Mouse (Mus musculus): ENCODE data around the gene Tmem45a2. TPM values are rescaled to one million over a fixed set of nuclear protein-coding genes. Genes with fewer than 3 reads are reported as not detected.
"Not testable (repeated sequence)": the region's sequence is repeated elsewhere in the genome, so short reads cannot be mapped to it uniquely, and the experiment has no call there.

Tmem45a2 gene
- not detected for total RNA-seq (2021)
- long read RNA-seq, experiment 1: 0 reads
- long read RNA-seq, experiment 2: 0 reads

DNA sequence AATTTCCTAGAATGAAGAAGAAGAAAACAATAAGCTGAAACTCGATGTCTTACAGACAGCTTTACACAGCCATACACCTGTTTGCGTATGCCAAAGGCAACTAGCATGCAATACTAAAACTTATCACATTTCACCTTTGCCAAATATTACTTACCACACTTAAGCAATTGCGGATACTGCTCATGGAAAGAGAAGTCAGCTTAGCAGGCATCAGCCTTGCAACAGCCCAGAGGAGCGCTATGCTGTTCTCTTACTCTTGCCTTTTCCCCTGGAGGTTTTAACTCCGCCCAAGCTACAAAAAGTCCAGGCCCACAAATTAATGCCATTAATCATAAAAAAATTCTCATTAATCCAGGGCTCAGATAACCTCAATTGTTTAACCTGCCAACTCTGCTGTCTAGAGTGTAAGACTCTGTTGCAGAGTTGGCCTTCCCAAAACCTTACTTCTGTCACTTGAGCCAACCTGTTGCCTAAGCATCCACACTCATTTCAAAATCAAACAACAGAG, at the start of gene Tmem45a2:
TSS of gene Tmem45a2 (minus strand) at position 241 of the 508 bp plus-strand sequence.
- DNase-seq: no peak

DNA sequence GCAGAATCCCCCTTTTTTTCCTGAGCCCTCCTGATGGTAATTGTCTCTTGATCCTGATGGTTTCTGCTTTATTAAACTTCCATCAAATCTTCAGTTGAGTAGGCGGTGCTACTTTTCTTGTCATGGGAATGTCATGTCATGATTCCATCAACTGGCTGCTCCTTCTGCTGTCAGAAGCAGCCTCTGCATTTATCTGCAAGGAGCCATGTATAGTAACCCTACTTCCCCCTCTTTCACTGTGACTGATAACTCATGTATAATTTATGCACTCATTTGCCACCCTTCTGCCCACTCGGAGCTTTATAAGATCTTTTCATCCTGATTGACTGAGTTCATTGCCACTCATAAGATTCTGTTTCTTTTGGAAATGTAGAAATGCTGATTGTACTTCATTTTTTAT, 46.4 kb upstream of the Tmem45a2 start:
- DNase-seq: no peak

DNA sequence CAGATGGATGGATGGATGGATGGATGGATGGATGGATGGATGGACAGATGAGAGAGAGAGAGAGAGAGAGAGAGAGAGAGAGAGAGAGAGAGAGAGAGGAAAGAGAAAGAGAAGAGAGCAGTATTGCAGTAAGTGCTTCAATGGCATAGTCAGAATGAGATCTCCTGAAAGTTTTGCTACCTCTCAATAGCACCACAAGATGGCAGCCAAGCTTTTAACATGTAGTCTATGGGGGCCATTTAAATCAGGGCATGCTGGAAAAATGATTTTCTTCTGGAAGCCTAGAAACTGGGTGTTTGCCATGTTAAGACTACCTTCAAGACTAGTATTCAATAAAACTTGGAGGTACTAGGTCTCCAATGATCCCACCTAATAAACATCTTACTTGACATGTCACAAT, 44.9 kb upstream of the Tmem45a2 start:
- DNase-seq: no peak

DNA sequence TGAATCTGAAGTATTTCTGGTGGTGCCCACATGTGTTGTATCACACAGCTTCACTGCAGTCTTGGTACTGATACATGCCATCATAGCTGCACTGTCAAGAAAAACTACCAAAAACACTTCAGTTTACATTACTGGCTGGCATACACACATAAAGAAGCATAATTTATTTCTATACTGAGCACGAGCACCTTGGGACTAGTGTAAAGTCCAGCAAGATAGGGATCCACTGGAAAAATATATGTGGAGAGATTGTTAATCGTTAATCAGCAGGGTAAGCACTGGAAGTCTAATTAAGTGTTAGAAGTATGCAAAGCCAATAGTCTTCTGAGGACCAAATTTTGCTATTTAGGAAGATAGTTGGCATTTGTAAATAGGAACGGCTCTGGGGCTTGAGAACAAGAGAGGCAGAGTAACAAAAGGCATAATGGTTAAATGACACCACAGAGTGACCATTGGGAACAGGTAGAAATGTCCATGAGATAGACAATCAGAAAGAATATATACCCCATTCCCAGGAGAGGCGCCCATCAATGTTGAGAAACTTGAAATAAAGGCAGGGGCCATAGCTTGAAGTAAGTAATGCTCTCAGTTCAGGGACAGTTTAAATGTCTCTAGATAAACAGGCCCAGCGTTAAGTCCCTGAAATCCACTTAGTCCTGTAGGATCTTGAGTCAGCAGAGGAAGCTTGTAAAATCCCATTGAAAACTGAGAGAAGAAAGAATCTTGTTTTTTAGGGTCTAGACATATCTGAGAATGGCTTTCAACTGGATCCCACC, 35.2 kb upstream of the Tmem45a2 start:
- DNase-seq: no peak

DNA sequence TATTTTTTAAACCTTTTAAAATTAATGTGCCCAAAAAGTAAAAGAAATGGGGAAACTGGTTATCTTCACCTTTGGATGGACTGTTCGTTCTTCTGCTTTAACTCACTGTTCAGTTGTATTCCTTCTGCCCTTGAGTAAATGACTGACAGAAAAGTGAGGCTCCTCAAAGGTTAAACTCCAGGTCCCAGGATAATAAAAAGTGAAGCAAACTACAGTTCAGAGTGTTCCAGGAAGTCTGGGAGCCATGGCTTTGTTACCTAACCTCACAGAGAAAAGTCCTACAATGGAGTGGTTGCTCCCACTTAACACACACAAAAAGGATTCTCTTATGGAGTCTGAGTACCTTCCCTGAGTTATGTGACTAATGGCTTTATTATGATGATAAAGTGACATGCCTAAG, 30.0 kb upstream of the Tmem45a2 start:
- DNase-seq: no peak

DNA sequence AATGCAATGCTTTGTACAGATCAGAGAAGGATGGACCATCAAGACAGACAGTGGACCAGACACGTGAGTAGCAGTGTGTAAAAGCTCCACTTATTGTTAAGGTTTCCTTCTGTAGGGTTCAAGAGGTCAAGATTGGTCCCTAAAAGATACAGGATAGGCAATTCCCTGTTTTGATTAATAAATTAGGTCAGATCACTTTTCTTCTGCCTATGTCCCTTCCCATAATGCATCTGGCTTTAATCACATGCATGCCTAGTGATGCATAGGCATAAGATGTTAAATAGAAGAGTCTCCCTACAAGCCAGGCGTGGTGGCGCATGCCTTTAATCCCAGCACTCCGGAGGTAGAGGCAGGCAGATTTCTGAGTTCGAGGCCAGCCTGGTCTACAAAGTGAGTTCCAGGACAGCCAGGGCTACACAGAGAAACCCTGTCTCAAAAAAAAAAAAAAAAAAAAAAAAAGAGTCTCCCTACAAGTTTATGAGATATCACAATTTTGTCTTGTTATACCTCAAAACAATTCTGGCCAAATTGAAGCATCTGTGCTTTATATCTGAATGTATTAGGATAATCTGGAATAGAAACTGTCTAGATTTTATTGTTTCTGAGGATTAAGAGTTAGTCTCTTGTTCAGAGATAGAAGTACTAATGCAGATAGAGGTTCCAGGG, 28.5 kb upstream of the Tmem45a2 start:
- no peak for DNase-seq

DNA sequence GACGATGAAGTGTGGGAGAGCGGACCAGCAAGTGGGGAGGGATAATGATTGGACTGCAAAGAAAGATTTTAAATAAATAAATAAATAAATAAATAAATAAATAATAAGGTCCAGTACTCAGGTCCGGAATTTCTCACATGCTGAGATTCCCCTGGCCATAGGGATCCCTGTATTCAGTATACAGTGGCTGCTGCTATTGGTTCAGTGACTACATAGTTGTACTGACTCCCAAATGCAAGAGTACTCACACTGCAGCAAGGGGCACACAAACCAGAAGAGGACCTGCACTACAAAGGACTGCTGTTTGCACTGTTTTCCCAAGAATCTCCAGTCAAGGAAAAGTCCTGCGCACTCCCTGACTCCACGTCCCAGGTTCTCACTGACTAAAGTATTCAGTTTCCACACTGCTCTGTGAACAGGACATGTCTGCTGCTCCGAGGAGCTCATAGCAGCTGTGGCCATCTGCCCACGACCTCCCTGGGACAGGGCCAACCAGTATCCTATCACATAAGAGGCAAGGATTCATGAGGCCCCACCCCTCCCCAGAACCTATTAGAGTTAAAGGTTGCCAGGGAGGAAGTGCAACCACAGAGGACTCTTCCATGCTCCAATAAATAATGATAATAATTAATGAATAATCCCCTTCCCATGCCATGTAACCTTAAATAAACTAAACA, 27.4 kb upstream of the Tmem45a2 start:
- no peak for DNase-seq

DNA sequence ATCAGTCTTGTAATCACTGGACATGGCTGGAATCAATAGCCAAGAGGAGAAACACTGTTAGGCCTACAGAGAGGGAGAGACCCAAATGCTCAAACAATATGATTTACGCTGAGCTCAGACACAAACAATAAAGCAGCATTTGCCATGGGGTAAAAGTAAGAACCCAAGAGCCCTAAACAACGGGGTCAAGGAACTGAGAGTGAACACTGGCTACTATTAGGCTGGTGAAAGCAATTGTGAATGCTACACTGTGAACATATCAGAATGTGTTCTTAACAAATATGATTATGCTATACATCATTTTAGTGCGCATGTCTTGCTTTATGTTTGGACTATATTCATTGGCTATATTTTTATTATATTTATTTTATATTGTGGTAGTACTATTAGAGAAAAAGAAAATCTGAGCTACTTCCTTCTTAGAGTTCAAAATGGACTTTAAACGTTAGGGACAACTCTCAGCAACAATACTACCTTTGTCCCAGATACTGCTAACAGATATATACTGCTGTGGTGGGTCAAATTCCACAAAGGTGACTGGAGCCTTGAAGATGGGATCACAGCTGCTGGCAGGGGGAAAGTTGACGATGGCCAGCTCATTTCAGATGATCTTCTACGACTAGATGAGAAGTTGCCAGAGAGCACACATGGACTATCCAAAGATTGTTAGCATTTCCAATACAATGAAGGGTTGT, 21.9 kb upstream of the Tmem45a2 start:
- no peak for DNase-seq

DNA sequence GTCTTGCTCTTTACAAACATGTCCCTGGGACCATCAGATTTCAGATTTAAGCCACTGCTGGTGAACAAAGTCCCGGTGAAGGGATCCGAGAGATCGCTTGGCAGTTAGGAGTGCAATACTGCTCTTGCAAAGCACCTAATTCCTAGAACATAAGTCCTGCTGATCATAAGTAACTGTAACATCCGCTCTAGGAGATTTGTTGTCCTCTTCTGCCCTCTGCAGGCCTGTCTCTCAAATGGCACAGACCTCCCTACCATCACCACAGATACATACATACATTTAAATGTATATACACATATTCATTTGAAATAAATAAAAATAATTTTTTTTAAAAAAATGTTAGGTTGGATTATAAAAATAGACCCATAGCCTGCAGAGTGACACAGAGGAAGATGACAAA, 21.3 kb upstream of the Tmem45a2 start:
- DNase-seq: peak; percentile 67

DNA sequence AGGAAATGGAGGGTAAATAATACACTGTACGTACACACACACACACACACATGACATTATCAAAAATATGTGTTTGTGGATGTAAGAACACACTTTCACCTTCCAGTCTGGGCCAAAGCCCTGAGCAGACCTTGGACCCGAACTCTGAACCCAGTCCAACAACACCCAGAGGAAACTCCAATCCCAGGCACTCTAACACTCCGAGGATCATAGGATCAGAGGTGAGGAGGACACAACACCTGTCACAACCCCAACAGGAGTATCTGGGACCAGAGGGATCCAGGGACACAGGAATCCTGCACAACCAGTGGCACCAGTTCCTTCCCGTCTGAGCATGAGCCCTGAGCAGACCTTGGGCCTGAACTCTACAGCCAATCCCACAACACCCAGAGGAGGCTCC, 8.4 kb upstream of the Tmem45a2 start:
- DNase-seq: no peak

DNA sequence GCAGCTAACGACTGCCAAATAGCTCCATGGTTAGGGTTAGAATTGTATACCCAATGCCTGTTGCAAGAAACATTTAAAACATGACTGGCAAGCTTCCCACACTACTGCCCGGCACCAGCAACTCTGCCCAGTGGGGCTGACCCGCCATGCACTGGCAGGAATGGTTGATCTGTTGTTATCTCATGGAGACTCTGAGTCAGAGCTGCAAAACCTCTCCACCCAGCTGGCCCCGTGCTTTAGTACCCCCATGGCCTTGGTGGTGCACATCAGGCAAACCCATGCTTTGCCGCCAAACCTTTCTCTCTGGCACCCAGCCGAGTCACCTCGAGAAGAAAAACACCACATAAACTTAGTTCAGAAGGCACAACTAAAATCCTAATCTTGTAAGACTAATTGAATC, 4.8 kb upstream of the Tmem45a2 start:
- peak; percentile 65 for DNase-seq

DNA sequence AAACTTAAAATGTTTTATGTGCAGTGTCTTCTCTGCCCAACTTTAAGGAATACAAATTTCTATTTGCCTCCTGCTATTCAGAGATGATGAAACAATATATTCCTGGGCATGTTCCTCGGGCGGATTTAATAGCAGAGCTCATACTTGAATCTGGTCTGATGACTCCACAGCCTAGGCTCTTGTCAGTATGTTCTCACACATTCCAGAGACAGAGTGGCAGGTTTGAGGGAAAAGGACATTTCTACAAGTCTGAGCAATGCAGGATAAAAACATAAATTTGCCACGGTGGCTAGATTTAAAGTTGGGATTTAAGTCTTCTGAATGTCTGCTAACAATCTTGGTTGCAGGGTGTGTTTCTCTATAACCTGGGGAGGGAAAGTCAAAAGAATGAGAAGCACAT, 9.1 kb downstream of the Tmem45a2 start:
- DNase-seq: no peak

DNA sequence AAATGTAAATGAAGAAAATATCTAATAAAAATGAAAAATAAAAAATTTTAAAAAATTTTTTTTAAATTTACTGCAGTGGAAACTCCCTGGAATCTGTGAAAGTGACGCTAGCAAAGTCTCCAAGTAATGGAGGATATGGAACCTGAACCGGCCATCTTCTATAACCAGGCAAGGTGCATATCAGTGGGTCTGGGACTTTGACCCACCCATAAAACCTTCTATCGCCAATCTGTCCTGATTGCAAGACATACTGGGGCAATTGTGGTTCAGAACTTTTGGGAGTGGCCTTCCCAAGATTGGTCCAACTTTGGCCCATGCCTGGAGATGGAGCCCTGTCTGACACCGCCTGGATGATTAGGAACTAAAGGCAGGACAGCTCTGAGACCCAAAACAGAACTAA, 14.2 kb downstream of the Tmem45a2 start:
- DNase-seq: no peak

DNA sequence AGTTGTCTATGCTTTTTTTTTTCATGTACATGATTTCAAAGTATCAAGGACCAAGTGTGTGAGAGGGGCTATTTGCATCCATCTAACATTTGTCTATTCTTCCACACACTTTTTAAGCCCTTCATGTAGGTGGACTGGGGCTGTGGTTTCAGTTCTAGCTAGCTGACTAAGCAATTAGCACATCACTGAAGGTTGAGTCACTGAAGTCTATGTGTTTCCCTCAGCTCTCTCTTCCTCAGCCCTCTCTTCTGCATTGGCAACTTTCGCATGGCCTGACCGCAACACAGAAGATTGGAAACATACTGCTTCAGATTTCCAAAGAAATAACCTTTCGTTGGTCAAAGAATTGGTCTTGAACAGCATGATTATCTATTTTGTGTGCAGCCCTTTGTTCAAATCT, 21.2 kb downstream of the Tmem45a2 start:
- no peak for DNase-seq

DNA sequence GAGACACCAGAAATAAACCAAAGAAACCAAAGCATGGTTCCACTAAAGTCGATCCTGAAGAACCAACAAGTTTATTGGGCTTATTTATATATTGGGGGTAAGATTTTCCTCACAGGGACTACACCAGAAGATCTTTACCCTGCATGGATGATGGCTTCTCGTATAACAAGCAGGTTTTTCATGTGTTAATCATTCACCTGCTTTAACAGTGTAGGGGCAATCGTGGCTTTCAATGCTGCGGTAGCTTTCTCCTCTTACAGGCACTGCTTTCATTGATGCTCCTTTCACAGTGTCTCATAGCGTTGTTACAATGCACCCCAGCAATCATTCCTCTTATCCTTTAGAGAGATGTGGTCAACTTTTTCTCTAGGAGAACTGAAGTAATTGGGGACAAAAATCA, 32.6 kb downstream of the Tmem45a2 start:
- DNase-seq: no peak

DNA sequence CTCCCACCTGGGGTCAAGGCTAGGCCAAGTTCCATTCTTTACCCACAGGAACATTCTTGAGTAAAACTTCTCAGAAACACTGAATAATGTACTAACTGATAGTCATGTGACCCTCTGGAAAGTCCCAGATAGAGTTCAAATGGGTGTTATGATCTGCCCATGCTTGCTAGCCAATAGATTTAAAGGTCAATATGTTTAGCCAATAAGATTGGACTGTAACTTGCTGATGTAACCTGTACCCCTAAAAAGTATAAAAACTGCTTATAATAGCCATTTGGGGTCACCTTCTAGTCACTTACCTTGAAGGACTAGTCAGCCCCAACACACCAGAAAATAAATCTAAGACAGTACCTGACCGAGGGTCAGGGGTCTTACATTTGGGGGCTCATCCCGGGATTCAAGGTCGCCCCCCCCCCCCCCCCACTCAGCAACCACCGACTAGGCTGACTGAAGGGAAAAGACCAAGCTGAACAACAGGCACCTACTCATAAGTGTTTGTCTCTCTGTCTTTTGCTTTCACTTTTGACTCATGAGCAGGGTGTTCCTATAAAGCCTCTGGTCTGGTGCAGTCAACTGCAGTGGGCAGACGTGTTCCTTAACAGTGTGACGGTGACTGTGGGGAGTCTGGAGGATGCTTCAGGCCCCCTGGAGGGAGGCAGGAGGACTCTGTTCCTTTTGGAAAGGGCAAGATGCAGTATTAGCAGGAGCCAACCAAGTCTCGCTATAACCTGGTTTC, 40.9 kb downstream of the Tmem45a2 start:
- DNase-seq: no peak

DNA sequence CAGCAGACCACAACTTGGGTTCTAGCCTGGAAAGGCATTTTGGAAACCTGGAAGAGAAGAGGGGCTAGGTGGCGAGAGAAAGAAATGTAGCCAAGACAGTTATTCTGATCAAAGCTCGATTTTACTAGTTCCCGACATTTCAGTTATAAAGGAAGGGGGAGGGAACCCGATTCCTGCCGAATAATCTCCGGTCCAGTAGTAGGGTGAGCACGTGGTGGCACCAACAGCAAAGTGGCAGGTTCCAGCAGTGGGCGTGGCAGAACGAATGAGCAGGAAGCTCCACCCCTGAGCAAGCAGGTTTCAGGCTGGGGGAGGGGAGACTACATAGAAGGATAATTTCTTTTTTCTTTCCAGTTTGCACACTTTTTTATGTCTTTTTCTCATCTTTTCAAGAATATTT, 72.9 kb downstream of the Tmem45a2 start:
- not testable (repeated sequence) for DNase-seq
